Mouse (Mus musculus) lung, adult 2 months (tissue): ENCODE data around the gene Hhat.

Source experiments
- CTCF ChIP-seq: fragments of 200-500 bp; IDR thresholded peaks from 2 replicates; pipeline ENCODE4 v1.5.1; 2011; ENCODE audit warnings: mild to moderate bottlenecking, low read length, control low read depth; ENCODE audit not compliant: insufficient read depth
- POLR2A ChIP-seq: fragments of 200-500 bp; IDR thresholded peaks from 2 replicates; pipeline ENCODE4 v1.6.1; 2011; ENCODE audit warnings: low read depth, mild to moderate bottlenecking, control low read depth, low read length, borderline replicate concordance; ENCODE audit errors: extremely low read depth

GRCm38 (mm10) chr1:192611996-192612739, 158.9 kb downstream of the Hhat start:
- TF ChIP-seq CTCF (no peak), POLR2A (no peak)
